Mouse (Mus musculus): ENCODE measurements around the gene Tmem82.
"Not testable (repeated sequence)": the region's sequence is repeated elsewhere in the genome, so short reads cannot be mapped to it uniquely, and the experiment has no call there.

The Tmem82 gene

DNA sequence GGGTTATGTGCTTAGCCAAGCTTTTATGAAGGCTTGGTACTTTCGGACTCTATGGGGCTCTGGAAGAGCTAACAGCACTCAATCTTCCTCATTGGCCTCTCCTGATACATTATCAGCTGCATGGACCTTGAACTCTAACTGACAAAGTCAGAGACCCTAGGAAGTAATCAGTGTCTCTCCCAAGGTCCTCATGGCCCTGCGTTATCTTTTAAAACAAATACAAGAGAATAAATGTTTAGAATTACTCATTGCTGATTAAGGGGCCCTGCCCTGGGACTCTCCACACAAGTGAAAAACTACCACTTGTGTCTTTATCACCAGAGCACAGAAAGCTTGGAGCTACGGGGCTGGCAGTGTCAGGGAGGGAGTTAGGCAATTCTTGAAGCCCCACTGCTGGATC, 39.6 kb downstream of the Tmem82 start:
- DNase-seq (ENCODE audit: low read depth in 1 of 2, low spot score in 2 of 2) = no peak

DNA sequence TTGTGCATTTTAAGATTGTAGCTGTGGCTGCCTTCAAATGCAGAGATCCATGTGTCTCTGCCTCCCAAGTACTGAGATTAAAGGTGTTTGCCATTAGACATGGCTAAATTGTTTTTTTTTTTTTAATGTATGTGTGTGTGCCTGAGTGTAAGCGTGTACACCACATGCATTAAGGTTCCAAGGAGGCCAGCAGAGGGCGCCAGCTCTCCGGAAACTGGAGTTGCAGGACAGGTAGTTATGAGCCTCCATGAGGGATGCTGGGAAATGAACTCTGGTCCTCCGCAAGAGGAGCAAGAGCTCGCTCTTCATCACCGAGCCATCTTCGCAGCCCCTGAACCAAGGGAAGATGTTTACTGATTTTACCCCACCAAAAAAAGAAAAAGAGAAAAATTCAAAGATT, 41.6 kb downstream of the Tmem82 start:
- DNase-seq (ENCODE audit: low read depth in 1 of 2, low spot score in 2 of 2) = no peak

DNA sequence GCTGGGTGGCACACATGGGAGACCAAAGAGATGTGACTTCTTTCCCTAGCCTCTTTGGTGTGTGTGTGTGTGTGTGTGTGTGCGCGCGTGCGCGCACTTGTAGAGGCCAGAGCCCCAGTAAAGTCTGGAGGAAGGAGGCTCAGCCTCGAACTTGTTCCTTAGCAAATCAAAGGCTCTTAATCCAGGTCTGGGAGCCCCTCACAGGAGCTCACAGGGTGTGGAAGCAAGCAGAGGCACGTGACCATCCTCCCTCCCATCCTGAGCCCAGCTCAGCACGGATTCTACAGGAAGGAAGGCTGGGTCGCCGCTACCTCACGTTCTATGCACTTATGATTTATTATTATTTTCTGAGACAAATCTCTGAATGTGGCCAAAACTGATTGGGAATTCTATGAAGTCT, 42.0 kb downstream of the Tmem82 start:
- no peak for DNase-seq (ENCODE audit: low read depth in 1 of 2, low spot score in 2 of 2)

DNA sequence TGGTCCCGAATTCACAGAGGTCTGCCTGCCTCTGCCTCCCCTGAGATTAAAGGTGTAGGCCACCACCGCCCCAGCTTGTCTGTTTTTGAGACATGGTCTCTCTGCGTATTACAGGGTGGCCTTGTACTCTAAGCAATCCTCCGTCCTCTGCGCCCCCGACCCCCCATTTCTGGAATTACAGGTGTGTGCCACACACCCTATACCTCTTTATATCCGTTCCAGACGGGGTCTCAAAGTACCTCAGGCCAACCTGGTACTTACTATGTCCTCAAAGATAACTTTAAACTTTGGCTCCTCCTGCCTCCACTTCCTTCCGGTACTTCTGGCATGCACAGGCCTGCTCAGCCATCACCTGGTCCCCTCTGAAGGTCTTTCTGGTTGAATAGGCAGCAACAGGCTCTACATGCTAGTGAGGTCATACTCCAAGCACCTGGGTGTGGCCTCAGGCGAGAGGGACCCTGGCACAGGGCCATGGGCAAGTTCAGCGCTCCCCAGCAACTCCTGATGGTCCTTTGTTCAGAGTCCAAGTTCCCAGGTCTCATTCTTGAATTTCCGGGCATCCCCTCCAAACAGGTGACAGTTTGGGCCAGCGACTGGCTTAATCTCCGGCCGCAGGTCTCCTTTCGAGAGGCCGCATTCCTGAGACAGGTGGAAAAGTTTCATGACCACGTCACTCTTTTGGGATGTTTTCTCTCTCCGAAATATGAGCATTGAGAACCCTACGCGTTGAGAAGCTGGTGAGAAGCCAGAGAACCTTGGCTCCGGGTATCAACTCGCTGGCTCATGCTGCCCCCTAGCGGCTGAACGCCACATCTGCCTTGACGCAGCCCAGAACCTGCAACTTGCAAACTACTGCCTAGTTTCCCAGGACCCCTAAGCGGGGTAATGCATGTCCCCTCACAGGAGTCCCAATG, 43.4 kb downstream of the Tmem82 start:
- DNase-seq (ENCODE audit: low read depth in 1 of 2, low spot score in 2 of 2) = peak in 1 of 2 experiments; percentile 73

DNA sequence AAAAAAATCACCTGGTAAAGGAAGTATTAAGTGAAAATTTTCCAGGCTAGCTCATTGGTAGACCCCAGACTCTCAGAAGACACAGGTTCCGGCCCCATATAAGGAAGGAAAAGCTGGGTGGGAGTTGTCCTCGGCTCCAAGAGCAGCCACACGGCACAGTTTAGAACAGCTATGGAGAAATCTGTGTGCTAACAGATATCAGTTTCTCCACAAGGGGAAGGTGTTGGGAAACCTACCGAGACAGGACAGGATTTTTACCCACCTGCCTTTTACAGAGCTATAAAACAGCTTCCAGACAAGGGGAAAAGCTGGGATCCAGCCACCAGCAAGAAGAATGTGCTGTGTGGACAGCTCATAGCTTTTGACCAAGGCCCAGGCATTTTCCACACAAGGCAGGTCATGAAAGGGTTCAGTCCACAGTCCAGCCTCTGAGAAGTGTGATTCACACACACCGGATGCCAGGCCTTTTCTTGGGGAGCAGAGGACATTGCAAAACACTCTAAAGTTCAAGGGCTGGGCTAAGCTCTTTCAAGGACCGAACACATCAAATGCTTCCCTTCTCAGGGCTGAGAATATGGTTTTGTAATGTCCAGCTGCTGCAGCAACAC, 45.0 kb downstream of the Tmem82 start:
- peak; percentile 57 to 71 for DNase-seq (ENCODE audit: low read depth in 1 of 2, low spot score in 2 of 2)

DNA sequence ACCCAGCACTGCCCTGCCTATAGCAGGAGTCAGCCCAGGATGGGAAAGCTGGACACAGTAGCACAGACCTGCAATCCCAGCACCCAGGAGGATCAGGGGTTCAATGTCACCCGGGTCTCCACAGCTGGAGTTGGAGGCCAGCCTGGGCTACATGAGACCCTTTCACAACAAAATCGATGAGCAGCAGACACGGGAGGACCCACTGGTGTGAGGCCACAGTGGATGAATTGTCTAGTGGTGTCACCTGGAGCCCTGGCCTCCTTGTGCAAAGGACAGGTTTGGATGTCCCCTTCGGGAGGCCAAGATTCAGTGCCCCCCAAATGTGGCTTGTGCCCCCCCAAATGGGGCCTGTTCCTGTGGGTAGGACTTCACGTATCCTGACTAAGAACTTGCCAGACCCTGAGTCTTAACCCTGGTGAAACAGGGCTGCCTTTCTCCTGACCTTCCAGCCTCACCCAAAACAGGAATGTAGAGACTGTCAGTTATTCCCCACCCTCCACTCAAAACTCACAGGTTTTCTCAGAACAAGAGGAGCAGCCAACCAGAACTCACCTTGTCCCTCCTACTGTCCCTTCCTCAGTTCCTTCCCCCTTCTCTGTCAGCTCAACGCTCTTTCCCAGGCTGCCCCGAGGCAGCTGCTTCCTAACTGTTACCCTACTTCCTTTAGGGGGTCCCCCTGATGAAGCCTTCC, 45.6 kb downstream of the Tmem82 start:
- DNase-seq (ENCODE audit: low read depth in 1 of 2, low spot score in 2 of 2) = no peak

DNA sequence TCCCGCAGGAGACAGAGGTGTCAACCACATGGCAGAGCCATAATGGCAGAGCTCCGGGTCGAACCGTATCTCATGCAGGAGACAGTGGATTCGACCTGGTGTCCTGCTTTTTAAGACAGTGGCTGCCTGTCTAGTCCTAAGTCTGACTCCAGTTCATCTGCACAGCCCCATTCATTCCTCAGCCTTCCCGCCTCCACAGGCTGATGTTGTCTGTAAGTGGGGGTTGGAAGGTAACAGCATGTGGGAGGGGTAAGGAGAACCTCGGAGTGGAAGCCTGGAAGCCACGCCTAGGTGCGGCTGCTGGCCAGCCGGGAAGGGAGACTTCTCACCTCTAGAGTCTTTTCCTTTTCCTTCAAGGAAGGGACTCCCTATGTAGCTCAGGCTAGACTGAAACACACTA, 46.5 kb downstream of the Tmem82 start:
- no peak for DNase-seq (ENCODE audit: low read depth in 1 of 2, low spot score in 2 of 2)

DNA sequence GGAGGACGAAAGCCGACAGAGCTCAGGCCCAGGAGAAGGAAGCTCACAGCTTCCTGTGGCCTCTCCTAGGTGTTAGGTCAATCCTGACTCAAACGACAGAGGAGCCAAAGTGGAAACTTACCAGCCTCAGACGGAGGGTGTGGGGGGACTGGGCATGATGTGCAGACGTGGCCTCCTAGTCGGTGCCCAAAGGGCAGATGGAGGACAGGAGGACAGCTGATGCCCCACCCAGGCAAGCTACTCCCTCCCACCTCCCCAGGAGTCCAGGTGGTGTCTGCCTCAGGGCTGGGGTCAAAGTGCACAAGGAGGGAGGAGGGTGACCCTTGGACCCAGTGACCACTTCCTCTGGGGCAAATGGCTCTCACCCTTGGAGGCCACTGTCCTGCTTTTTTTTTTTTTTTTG, 47.1 kb downstream of the Tmem82 start:
- DNase-seq (ENCODE audit: low read depth in 1 of 2, low spot score in 2 of 2) = no peak

DNA sequence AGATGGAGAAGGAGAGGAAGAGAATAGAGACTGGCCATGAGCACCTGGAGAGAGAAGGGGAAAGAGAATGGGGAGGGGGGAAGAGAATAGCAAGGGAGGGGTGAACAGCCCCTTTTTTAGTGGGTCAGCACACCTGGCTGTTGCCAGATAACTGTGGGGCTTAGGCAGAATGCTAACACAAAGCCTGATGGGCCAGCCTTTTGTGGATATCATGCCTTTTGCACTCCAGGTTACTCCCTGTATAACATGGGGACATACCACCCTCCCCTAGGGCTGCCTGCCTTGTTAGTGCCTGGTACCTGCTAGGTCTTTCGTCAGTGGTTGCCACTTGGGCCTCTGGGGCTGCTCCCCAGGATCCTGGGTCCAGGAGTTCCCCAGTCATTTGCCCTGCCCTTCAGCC, 47.6 kb downstream of the Tmem82 start:
- DNase-seq (ENCODE audit: low read depth in 1 of 2, low spot score in 2 of 2) = no peak

DNA sequence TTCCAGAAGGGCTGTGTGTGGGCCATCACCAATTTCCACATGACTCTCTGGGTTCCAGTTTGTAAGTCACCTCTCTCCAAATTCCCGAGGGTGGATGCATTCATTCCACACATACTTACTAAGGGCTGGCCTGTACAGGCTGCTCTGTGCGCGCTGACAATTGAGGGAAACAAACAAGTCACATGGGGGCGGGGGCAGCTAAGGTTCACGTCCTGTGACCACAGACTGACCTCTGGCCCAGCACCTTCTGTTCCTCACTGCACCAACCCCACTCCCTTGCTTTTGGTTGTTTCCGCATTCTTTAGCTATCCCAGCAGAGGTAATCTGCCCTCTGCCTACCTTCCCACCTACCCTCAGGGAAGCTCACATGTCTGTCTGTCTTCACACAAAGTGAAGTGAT, 48.4 kb downstream of the Tmem82 start:
- DNase-seq (ENCODE audit: low read depth in 1 of 2, low spot score in 2 of 2) = no peak

DNA sequence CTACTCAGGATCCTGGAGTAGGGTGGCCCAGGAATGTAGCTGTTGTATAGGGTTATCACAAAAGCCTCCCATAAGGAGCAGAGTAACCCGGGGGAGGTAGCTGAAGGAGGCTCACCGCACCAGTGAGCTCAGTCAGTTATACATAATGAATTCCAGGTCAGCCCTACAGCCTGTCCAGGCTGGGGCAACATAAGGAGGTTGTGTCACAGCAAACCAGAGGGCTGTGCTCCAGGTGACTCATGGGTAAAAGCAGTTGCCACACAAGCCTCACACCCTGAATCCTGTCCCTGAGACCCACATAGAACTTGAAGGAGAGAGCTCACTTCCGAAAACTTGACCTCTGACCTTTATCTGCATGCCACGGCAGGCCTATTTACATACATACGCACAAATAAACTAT, 49.5 kb downstream of the Tmem82 start:
- DNase-seq (ENCODE audit: low read depth in 1 of 2, low spot score in 2 of 2) = no peak

DNA sequence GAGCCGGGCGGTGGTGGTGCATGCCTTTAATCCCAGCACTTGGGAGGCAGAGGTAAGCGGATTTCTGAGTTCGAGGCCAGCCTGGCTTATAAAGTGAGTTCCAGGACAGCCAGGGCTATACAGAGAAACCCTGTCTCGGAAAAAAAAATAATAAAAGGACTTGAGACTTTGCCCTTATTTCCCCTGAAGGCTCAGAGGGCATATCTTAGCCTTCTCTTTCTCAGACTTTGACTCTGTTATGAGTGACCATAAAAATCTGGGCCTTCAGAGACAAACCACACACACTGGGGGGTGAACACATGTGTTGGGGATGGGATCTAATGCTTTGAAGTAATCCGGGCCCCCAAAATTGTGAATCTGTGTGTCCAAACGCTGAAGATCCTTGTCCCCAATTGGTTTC, 51.3 kb downstream of the Tmem82 start:
- not testable (repeated sequence) for DNase-seq (ENCODE audit: low read depth in 1 of 2, low spot score in 2 of 2)

DNA sequence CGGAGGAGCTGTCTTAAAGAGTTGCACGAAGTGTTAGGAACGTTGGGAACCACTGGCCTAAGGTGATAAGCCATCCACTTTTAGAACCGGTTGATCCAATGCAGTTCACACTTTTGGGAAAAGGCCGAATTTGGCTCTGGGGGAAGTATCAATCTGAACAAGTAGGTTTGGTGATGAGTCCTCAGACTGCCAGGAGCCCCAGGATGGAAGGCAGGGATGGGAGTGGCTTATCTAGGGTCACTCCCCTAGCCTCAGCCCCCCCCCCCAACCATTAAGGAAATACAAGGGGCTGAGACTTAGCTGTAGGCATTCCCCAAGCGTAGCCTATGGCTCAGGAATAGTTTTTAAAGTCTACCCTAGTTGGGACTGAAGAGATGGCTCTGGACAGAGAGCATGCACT, 52.2 kb downstream of the Tmem82 start:
- DNase-seq (ENCODE audit: low read depth in 1 of 2, low spot score in 2 of 2) = no peak

DNA sequence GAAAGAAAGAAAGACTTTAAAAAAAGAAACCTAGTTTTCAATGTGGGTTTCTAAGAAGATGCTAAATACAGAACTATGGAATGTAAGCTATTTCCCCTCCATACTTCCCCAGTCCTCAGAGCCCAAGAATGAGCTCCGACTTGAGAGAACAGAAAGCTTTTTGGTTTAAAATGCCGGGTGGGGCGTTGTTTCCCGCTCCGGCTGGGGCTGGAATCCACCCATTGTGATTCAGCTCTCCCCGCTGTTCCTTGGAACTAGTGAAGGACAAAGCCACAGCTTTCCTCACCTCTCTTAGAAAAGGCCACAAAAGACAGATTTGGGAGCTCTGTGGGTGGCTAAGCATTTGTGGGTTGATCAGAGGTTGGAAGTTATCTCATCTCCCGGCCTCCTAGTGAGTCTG, 53.1 kb downstream of the Tmem82 start:
- no peak for DNase-seq (ENCODE audit: low read depth in 1 of 2, low spot score in 2 of 2)

DNA sequence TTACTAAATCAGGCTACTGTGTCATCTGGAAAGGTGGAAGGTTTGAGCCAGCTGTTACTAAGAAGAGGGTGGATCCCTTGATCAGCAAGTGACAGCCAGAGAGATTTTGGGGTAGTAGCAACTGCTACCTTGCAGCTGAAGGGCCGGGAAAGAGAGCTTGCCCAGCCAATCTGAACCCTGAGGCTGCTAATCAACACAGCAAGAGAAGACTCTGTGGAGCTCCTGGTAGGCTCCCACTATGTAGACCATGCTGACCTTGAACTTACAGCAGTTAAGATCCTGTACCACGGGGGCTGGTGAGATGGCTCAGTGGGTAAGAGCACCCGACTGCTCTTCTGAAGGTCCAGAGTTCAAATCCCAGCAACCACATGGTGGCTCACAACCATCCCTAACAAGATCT, 53.8 kb downstream of the Tmem82 start:
- no peak for DNase-seq (ENCODE audit: low read depth in 1 of 2, low spot score in 2 of 2)

DNA sequence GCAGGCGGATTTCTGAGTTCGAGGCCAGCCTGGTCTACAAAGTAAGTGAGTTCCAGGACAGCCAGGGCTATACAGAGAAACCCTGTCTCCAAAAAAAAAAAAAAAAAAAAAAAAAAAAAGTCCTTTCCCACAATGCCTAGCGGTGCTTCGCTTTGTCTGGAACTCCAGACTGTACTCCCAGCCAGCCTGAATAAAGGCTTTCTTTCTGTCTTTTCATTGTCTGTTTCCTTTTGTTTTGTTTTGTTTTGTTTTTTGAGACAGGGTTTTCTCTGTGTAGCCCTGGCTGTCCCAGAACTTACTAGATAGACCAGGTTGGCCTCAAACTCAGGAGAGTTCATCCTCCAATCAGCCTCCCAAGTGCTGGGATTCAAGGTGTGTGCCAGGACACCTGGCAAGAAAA, 54.2 kb downstream of the Tmem82 start:
- DNase-seq (ENCODE audit: low read depth in 1 of 2, low spot score in 2 of 2) = no peak

All from monocyte, adult 2 months (primary cell).